Mouse (Mus musculus) limb, embryonic 14.5 days (tissue): ENCODE results near the gene Amd1. TPM values are rescaled to one million over a fixed set of nuclear protein-coding genes. Genes with fewer than 3 reads are reported as not detected.

Source experiments
- ATAC-seq: fragments of 200-750 bp; cut with Nextera tagmentation; 2 replicates; pipeline ENCODE4 v1.8.0; 2017; ENCODE audit warnings: low read depth, moderate number of reproducible peaks, moderate TSS enrichment; ENCODE audit not compliant: low FRiP score
- DNase-seq: peaks from one replicate; pipeline ENCODE4 v3.0.0-alpha.2; 2015; ENCODE audit warnings: low spot score
- H3K27ac ChIP-seq: fragments of 300-500 bp; sonication (generic); replicated peaks from 2 replicates; pipeline ENCODE4 v1.5.1; 2014; ENCODE audit warnings: low read depth, mild to moderate bottlenecking, low read length, moderate library complexity, mixed read lengths
- H3K27me3 ChIP-seq: fragments of 300-500 bp; sonication (generic); 2 replicates; pipeline ENCODE4 v1.6.1; 2014; ENCODE audit warnings: low read length, mixed read lengths; ENCODE audit not compliant: control insufficient read depth, insufficient read depth
- H3K36me3 ChIP-seq: fragments of 300-500 bp; sonication (generic); 2 replicates; pipeline ENCODE4 v1.6.1; 2014; ENCODE audit warnings: mild to moderate bottlenecking, low read length, moderate library complexity, mixed read lengths; ENCODE audit not compliant: control insufficient read depth, insufficient read depth
- H3K4me1 ChIP-seq: fragments of 300-500 bp; sonication (generic); 2 replicates; pipeline ENCODE4 v1.6.1; 2014; ENCODE audit warnings: antibody characterized with exemption, low read length, mixed read lengths; ENCODE audit not compliant: control insufficient read depth, insufficient read depth
- H3K4me2 ChIP-seq: fragments of 300-500 bp; sonication (generic); replicated peaks from 2 replicates; pipeline ENCODE4 v1.6.1; 2014; ENCODE audit warnings: low read depth, mild to moderate bottlenecking, low read length, moderate library complexity; ENCODE audit not compliant: severe bottlenecking
- H3K4me3 ChIP-seq: fragments of 300-500 bp; sonication (generic); replicated peaks from 2 replicates; pipeline ENCODE4 v1.5.1; 2014; ENCODE audit warnings: low read length
- H3K9ac ChIP-seq: fragments of 300-500 bp; sonication (generic); 2 replicates; pipeline ENCODE4 v1.6.1; 2014; ENCODE audit warnings: mild to moderate bottlenecking, low read depth, low read length, moderate library complexity; ENCODE audit not compliant: severe bottlenecking
- H3K9me3 ChIP-seq: fragments of 300-500 bp; sonication (generic); 2 replicates; pipeline ENCODE4 v1.6.1; 2016; ENCODE audit warnings: low read length; ENCODE audit not compliant: control insufficient read depth
- POLR2A ChIP-seq: fragments of 200-500 bp; IDR thresholded peaks from 2 replicates; pipeline ENCODE4 v1.8.0; 2012; ENCODE audit warnings: inconsistent platforms, mild to moderate bottlenecking, moderate library complexity, borderline replicate concordance; ENCODE audit not compliant: insufficient read depth, insufficient read length; ENCODE audit errors: extremely low read depth
- WGBS: fragments of 180-500 bp; shearing (Covaris S2); extraction: QIAGEN DNeasy Blood & Tissue Kit; methylation state at CpG from one replicate; pipeline ENCODE4 v1.1.7; 2014; 5-methylcytosine and 5-hydroxymethylcytosine counted together
- polyA plus RNA-seq, 2 experiments: library from polyadenylated mRNA; depleted of rRNA in 1 of 2; stranded (reverse) in 1 of 2; unstranded in 1 of 2; fragments of >200 nt; fragmentation: Nextera tagmentation in 1 of 2; extraction: Ambion mirVana in 1 of 2; gene quantifications; 2 replicates each; pipeline versions ENCODE4 v1.2.1 to v1.2.3; 2012 to 2014

Amd1 gene
- polyA plus RNA-seq, 2 experiments: 56.3 to 58.0 TPM

DNA sequence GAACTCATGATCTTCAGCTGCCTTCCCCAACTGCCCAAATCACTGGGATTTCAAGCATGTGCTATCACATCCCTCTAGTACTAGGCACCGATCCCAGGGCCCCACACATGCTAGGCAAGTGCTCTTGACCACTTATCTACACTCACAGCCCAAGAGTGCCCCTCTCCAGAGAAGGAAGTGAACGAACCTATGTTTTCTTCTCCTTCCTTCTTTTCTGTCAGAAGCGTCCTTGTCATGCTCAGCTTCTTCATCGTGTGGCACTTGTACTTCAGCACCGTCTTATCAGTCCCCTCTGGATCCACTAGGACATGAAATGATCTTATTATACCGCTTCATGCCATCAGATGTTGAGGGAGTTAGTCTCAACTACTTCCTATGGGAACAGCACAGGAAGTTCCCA lies 51.0 kb downstream of the Amd1 start:
- WGBS: 94% methylated on average over 6 of the region's 6 CpGs
- H3K9ac ChIP-seq: no peak overlapping the region
- H3K4me1 ChIP-seq: peaks cover 4% of the 10 kb centered on the region; the same call in 1 of the 2 replicates
- H3K4me3 ChIP-seq: no peak overlapping the region
- no peak overlapping the region for H3K27ac ChIP-seq
- no peak overlapping the region for H3K4me2 ChIP-seq
- peaks cover 66% of the 10 kb centered on the region for H3K36me3 ChIP-seq
- no peaks in the 10 kb centered on the region for H3K27me3 ChIP-seq
- ATAC-seq (no peak), DNase-seq (no peak)
- no peak for TF ChIP-seq POLR2A
- H3K9me3 ChIP-seq: no peaks in the 10 kb centered on the region

DNA sequence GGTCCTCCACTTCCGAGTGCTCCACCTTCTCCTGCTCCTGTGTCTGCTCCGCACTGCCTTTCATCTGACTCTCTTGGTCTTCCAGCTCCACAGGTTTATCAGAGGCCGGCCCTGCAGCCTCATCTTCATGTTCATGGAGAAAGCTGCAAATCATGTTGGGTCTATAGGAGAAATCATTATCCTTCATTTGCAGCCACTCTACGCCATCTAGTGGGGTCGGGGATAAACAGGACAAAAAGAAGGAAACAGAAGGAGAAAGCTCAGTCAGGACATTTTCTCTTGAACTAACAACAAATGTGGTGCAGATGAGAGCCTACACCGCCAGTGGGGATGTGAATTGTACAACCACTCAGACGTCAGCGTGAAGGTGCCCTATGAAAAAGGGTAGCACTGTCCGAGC lies 52.4 kb downstream of the Amd1 start:
- ATAC-seq: no peak
- 84% methylated on average over 9 of the region's 9 CpGs for WGBS
- Histone ChIP-seq H3K9me3 (no peaks in the 10 kb centered on the region), H3K4me3 (no peak overlapping the region), H3K36me3 (peaks cover 63% of the 10 kb centered on the region), H3K27me3 (no peaks in the 10 kb centered on the region), H3K4me2 (no peak overlapping the region), H3K9ac (no peak overlapping the region), H3K27ac (no peak overlapping the region), H3K4me1 (peaks cover 4% of the 10 kb centered on the region; the same call in 1 of the 2 replicates)
- no peak for TF ChIP-seq POLR2A
- no peak for DNase-seq

DNA sequence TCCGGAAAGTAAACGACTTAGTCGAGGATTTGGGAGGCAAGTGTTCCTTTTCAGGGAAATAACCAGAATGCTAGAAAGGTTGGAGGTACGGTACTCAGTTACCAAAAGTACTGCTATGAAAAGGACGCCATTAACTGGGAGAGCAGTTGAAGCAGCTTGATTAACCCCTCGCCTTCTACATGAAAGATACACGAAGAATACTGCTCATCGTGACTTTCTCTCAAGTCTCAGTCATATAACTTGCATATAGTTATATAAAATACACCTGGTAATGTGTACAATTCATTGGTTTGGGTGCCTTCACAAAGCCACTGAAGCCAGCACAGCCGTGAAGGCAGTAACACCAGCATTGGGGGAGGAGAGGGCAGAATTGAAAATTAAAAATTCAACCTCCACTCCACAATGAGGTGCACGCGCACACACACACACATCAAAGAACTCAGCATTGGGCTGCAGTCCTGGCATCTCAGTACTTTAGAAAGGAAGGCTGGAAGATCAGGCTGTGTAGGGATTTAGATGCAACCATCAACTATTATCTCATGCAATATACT lies 54.7 kb downstream of the Amd1 start:
- Histone ChIP-seq H3K4me2 (peak overlapping the region; percentile 59), H3K4me3 (peak overlapping the region; percentile 73), H3K36me3 (peaks cover 56% of the 10 kb centered on the region), H3K27me3 (no peaks in the 10 kb centered on the region), H3K9ac (peak overlapping the region; percentile 64), H3K9me3 (no peaks in the 10 kb centered on the region), H3K27ac (peak overlapping the region; percentile 53), H3K4me1 (peaks cover 4% of the 10 kb centered on the region; the same call in 1 of the 2 replicates)
- 0 out of 2 replicates have a peak, but pooled peaks have one; percentile 5 for ATAC-seq
- no peak for DNase-seq
- no peak for TF ChIP-seq POLR2A
- 35% methylated on average over 11 of the region's 11 CpGs for WGBS

DNA sequence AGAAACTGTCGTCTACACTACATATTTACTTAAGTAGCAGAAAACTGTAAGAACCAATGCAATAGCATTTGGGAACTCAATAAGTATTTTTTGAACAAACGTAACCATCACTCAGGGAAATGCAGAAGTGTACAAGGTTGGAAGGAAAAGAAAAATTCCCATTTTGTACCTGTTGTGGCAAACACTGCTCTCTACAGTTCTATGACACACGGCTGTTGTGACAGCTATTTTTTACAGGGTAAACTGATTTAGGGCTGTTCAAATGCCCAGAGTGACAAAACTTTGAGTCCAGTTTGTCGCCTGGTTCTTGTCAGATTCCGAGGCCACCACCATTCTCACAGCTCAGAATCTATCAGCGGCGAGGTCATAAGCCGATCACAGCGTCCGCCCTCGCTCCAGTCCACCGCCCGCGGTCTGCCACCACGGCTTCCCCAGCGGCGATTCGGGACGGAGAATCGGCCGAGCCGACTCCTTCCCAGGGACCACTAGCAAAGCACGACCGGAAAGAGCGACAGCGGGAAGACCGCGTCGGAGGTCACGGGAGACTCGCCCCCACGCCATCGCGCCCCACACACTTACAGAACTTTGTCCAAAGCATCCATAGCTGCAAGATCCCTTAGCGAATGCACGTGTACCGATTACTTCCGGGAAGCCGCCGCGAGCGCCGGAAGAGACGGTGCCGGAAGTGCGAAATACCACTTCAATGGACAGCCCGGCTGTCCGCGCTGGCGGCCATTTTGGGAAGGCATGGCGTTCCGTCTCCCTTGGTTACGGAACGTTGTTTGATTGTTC lies 55.4 kb downstream of the Amd1 start, which contains the start of gene Rpf2:
TSS of gene Rpf2 (minus strand) at position 663 of the 792 bp plus-strand sequence.
- H3K27ac ChIP-seq: peak within 1 kb of the TSS; percentile 53

DNA sequence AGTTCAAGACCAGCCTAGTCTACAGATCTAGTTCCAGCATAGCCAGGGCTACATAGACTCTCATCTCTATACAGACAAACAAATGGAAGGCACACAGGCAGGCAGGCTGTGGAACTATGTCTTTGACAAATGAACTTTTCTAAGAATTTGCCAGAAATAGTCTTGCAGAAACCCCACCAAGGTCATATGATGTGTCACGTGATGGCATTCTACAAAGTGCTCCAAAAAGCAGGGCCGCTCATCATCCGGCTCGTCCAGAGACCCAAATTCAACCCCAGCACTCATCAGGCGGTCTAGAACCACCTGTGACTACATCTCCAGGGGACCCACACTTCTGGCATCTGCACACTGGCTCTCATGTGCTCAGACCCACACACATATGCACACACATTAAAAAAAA lies 64.2 kb downstream of the Amd1 start:
- H3K4me1 ChIP-seq: no peaks in the 10 kb centered on the region
- 94% methylated on average over 5 of the region's 5 CpGs for WGBS
- no peaks in the 10 kb centered on the region for H3K27me3 ChIP-seq
- no peak for TF ChIP-seq POLR2A
- no peak overlapping the region for H3K4me2 ChIP-seq
- H3K36me3 ChIP-seq: peaks cover 56% of the 10 kb centered on the region
- H3K4me3 ChIP-seq: no peak overlapping the region
- no peak for ATAC-seq
- no peak overlapping the region for H3K27ac ChIP-seq
- H3K9ac ChIP-seq: no peak overlapping the region
- no peak for DNase-seq
- no peaks in the 10 kb centered on the region for H3K9me3 ChIP-seq

More for the DNA sequence above, 55.4 kb downstream of the Amd1 start, which contains the start of gene Rpf2:
- peak; percentile 91 for DNase-seq
- peaks cover 4% of the 10 kb centered on the region; the same call in 1 of the 2 replicates for H3K4me1 ChIP-seq
- peak within 1 kb of the TSS; percentile 73 for H3K4me3 ChIP-seq
- H3K9ac ChIP-seq: peak within 1 kb of the TSS; percentile 64
- ATAC-seq: peak; percentile 90
- no peaks in the 10 kb centered on the region for H3K27me3 ChIP-seq
- WGBS: under 1% methylated on average over 54 of the region's 54 CpGs
- 0 out of 2 replicates have a peak, but pooled peaks have one; percentile 50 for TF ChIP-seq POLR2A
- peaks cover 56% of the 10 kb centered on the region for H3K36me3 ChIP-seq
- peak within 1 kb of the TSS; percentile 59 for H3K4me2 ChIP-seq
- H3K9me3 ChIP-seq: no peaks in the 10 kb centered on the region

Other genes with a start within 250 kb of the Amd1 start
- 5.6 and 7.8 TPM in 2 replicates for gene Slc16a10, start 159.9 kb downstream of the Amd1 start, polyA plus RNA-seq (2012; rRNA removed)
- 8.7 and 9.6 TPM in 2 replicates for gene Slc16a10, start 159.9 kb downstream of the Amd1 start, polyA plus RNA-seq (2014; fragmentation: Nextera tagmentation; extraction: Ambion mirVana)
- 16.8 and 25.0 TPM in 2 replicates for gene Rpf2, start 55.1 kb downstream of the Amd1 start, polyA plus RNA-seq (2012; rRNA removed)
- 54.5 TPM in 2 replicates for gene Rpf2, start 55.1 kb downstream of the Amd1 start, polyA plus RNA-seq (2014; fragmentation: Nextera tagmentation; extraction: Ambion mirVana)
- 25.2 and 47.9 TPM in 2 replicates for gene Gtf3c6, start 44.1 kb downstream of the Amd1 start, polyA plus RNA-seq (2012; rRNA removed)
- gene Gtf3c6, start 44.1 kb downstream of the Amd1 start, polyA plus RNA-seq (2014; fragmentation: Nextera tagmentation; extraction: Ambion mirVana): 88.6 and 91.4 TPM in 2 replicates
- gene Cdk19, start 37.4 kb upstream of the Amd1 start, polyA plus RNA-seq (2012; rRNA removed): 13.5 and 15.6 TPM in 2 replicates
- gene Cdk19, start 37.4 kb upstream of the Amd1 start, polyA plus RNA-seq (2014; fragmentation: Nextera tagmentation; extraction: Ambion mirVana): 12.2 and 14.4 TPM in 2 replicates